Mouse (Mus musculus): Measurements from ENCODE around the gene Dhps. TPM values are rescaled to one million over a fixed set of nuclear protein-coding genes. Genes with fewer than 3 reads are reported as not detected.

Dhps gene
- total and polyA plus RNA-seq, 3 experiments, result 44.7 to 88.5 (median 60.1) TPM

GRCm38 (mm10) chr8:85074617-85075016 is 3.1 kb downstream of the Dhps start:
- Histone ChIP-seq H3K36me3 (replicated peaks in 1 of 2; ENCODE audit: control insufficient read depth in 1 of 2, insufficient read depth in 1 of 2, low read length in 1 of 2) (peaks cover 47 to 64% of the 10 kb centered on the region in 2 experiments), H3K4me3 (replicated peaks in 1 of 3; ENCODE audit: low read depth in 2 of 3, low read length in 2 of 3, poor library complexity in 1 of 3) (no peak overlapping the region), H3K27me3 (replicated peaks) (no peaks in the 10 kb centered on the region), H3K9ac (ENCODE audit: insufficient read depth, low read depth) (no peak overlapping the region), H3K4me1 (ENCODE audit: control insufficient read depth in 1 of 2, insufficient read depth in 2 of 2) (peaks cover 6 to 32% of the 10 kb centered on the region in 2 experiments), H3K27ac (ENCODE audit: insufficient read depth, low read depth) (no peak overlapping the region), H3K79me2 (replicated peaks; ENCODE audit: control insufficient read depth, extremely low read depth, insufficient read depth, poor library complexity, severe bottlenecking) (peaks cover 17% of the 10 kb centered on the region), H3K9me3 (replicated peaks; ENCODE audit: low read length) (no peaks in the 10 kb centered on the region), H3K4me2 (ENCODE audit: insufficient read depth, low read depth, poor library complexity, severe bottlenecking) (no peak overlapping the region)
- TF ChIP-seq POLR2A (IDR thresholded peaks at IDR 0.05; ENCODE audit: low read depth, low read length), result no peak
- no peak for TF ChIP-seq IRF4 (IDR thresholded peaks at IDR 0.05; ENCODE audit: low read depth, low read length)
- TF ChIP-seq ETS1 (conservative IDR thresholded peaks at IDR 0.05; ENCODE audit: low read depth, low read length), result no peak
- no peak for TF ChIP-seq ZC3H11A (IDR thresholded peaks at IDR 0.05; ENCODE audit: low read depth, low read length)
- no peak for TF ChIP-seq BHLHE40 (IDR thresholded peaks at IDR 0.05; ENCODE audit: low read depth, low read length)
- TF ChIP-seq MAZ (IDR thresholded peaks at IDR 0.05; ENCODE audit: low read depth, low read length), result no peak
- TF ChIP-seq NELFE (IDR thresholded peaks at IDR 0.05; ENCODE audit: low read depth, low read length), result no peak
- TF ChIP-seq KAT2A (IDR thresholded peaks at IDR 0.05; ENCODE audit: insufficient replicate concordance, low read length), result no peak
- no peak for TF ChIP-seq TBP (conservative IDR thresholded peaks at IDR 0.05; ENCODE audit: low read depth, low read length)
- no peak for TF ChIP-seq UBTF (IDR thresholded peaks at IDR 0.05; ENCODE audit: low read depth, low read length)
- no peak for TF ChIP-seq SMC3 (IDR thresholded peaks at IDR 0.05; ENCODE audit: low read depth, low read length)
- no peak for TF ChIP-seq MXI1 (IDR thresholded peaks at IDR 0.05; ENCODE audit: low read depth, low read length)
- TF ChIP-seq MYC (IDR thresholded peaks at IDR 0.05; ENCODE audit: low read depth, low read length), result no peak
- TF ChIP-seq RCOR1 (conservative IDR thresholded peaks at IDR 0.05; ENCODE audit: low read depth, low read length), result no peak
- TF ChIP-seq EP300 (IDR thresholded peaks at IDR 0.05; ENCODE audit: low read length), result no peak
- no peak for DNase-seq (ENCODE audit: extremely low read depth)
- in situ Hi-C loops (cut with MboI; ENCODE audit: low pct_ligation_motif_present, low pct_unique_long_range_greater_than_20kb, low sequenced_read_pairs), result loop anchor here (5.0 kb wide), 1 partner anchor 98 kb away; no protein-coding TSS in a partner anchor
- dilution Hi-C loops (cut with MboI; ENCODE audit: extremely low pct_ligation_motif_present, extremely low pct_unique_long_range_greater_than_20kb, low sequenced_read_pairs), result no loop called here

- no peak overlapping the region for H3K4me3 ChIP-seq (replicated peaks in 1 of 3; ENCODE audit: low read depth in 2 of 3, low read length in 2 of 3, poor library complexity in 1 of 3)
- H3K9me3 ChIP-seq (replicated peaks; ENCODE audit: low read length), result no peaks in the 10 kb centered on the region
- DNase-seq (ENCODE audit: extremely low read depth), result no peak
- in situ Hi-C loops (cut with MboI; ENCODE audit: low pct_ligation_motif_present, low pct_unique_long_range_greater_than_20kb, low sequenced_read_pairs), result no loop called here
- H3K27me3 ChIP-seq (replicated peaks), result no peaks in the 10 kb centered on the region
- dilution Hi-C loops (cut with MboI; ENCODE audit: extremely low pct_ligation_motif_present, extremely low pct_unique_long_range_greater_than_20kb, low sequenced_read_pairs), result no loop called here
- no peak overlapping the region for H3K27ac ChIP-seq (ENCODE audit: insufficient read depth, low read depth)
- no peak overlapping the region for H3K4me2 ChIP-seq (ENCODE audit: insufficient read depth, low read depth, poor library complexity, severe bottlenecking)
- peaks cover 17% of the 10 kb centered on the region for H3K79me2 ChIP-seq (replicated peaks; ENCODE audit: control insufficient read depth, extremely low read depth, insufficient read depth, poor library complexity, severe bottlenecking)
- no peak overlapping the region for H3K9ac ChIP-seq (ENCODE audit: insufficient read depth, low read depth)
- peaks cover 6 to 27% of the 10 kb centered on the region in 2 experiments for H3K4me1 ChIP-seq (ENCODE audit: control insufficient read depth in 1 of 2, insufficient read depth in 2 of 2)
- TF ChIP-seq SMC3 (IDR thresholded peaks at IDR 0.05; ENCODE audit: low read depth, low read length) (no peak), CTCF (conservative IDR thresholded peaks at IDR 0.05 in 1 of 2, IDR thresholded peaks at IDR 0.05 in 1 of 2; ENCODE audit: low read depth in 2 of 2, low read length in 2 of 2) (peak in 1 of 2 experiments; percentile 18; a peak in 3 of 4 replicates), POLR2AphosphoS2 (IDR thresholded peaks at IDR 0.05; ENCODE audit: low read depth, low read length) (no peak)
- H3K36me3 ChIP-seq (replicated peaks in 1 of 2; ENCODE audit: control insufficient read depth in 1 of 2, insufficient read depth in 1 of 2, low read length in 1 of 2), result peaks cover 47 to 65% of the 10 kb centered on the region in 2 experiments
These were observed 4.4 kb downstream of the Dhps start for GRCm38 (mm10) chr8:85076001-85076400.
